Mouse (Mus musculus) granulocyte monocyte progenitor cell, adult 5-6 weeks (primary cell): ENCODE measurements at regions not wholly inside any gene's neighbourhood (a gene's known extent, or its start where the extent isn't known, plus 50 kb on each side); places are given as distances from the start of the nearest gene placed in this dataset.
"Not testable (repeated sequence)": the region's sequence is repeated elsewhere in the genome, so short reads cannot be mapped to it uniquely, and the experiment has no call there.

ENCODE experiments used
- ATAC-seq: replicated peaks from 2 replicates; pipeline ENCODE4 v1.8.0; 2016; ENCODE audit warnings: mild to moderate bottlenecking, moderate TSS enrichment, inconsistent platforms; ENCODE audit not compliant: poor library complexity, severe bottlenecking

DNA sequence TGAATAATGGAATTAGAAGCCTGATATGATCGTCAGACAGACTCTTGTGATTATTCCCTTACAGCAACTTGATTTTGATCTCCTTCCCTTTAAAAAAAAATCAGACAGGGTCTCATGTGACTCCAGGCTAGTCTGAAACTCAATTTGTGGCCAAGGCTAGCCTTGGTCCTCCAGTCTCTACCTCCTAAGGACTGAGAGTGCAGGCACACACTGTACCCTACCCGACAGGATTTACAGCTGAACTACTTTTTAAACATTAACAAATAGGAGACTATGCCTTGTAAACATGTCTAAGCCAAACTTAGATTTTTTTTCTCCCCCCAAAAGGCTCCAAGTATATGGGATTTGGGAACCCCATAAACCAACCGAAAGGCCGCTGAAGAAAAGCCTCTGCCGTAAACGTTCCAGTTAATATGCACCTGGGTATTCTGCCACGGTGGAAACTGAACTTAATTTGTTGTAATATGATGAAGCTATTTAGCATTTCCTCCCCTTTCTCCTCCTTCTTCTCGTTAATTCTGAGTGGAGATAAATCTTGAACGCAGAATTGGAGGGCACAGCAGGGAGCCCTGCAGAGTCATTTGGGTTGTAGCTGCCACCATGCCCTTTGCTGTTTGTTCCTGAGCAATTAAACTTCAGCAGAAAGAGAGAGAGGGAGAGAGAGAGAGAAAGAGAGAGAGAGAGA, 170.0 kb upstream of the Kit start:
- ATAC-seq = no peak

DNA sequence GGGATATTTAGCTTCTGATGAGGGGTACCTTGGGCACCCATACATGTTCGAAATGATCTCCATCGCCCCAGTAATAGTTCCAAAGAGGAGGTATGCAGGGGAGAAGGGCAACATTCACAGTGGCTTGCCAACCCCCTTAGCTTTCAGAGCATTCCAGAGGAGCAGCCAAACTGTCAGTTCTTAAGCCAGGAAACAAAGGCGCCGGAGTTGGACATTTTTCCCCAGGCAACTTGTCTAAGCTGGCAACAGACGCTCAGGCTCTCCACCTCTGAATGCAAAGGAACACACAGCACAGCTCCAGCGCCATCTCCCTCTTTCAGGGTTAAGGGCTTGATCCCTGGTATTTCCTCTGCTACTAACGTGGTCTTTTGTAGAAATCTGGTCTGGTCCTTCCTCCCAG, 169.2 kb upstream of the Kit start:
- ATAC-seq = no peak

- ATAC-seq = no peak
Observed at GRCm38 (mm10) chr5:75407686-75408085, 167.0 kb upstream of the Kit start.

DNA sequence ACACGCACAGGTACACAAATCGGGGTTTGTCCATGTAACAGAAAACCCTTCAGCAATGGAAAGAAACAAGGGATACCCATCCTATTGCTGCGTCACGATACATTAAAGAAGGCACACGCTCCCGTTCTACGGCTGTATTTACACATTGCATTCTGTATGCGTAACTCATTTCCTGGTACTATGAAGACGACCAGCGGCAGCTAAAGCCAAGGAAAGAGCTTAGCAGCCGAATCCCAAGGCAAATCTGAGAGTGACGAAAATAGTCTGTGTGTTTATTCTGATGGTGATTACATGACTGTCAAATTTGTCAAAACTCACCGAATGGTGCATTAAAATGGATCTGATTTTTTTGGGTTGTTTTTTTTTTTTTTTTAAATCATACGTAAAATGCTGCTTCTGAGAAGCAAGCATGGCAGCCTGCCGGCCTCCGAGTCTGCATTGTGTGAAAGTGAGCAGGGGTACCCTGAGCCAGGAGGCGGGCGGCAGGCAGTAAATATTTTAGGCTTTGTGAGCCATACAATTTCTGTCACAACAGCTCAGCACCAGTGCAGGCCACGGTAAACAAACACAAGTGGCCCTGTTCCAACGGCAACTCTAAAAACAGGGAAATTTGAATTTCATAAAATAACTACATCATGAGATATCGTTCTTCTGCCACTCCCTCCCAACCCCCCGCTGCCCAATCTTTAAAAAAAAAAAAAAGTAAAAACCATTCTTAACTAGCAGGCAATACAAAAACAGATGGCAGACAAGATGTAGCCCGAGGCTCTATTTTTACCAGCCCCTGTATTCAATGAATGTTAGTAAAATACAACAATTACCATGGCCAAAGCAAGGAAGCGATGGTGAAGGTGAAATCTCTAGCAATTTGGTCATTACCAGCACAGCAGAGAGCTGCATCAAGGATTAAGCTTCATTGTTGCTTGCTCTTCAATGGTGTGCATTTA, 164.2 kb upstream of the Kit start:
- ATAC-seq = no peak

- not testable (repeated sequence) for ATAC-seq
Observed at GRCm38 (mm10) chr5:75419282-75419681, 155.4 kb upstream of the Kit start.

GRCm38 (mm10) chr5:75432885-75433284, 141.8 kb upstream of the Kit start:
- ATAC-seq = no peak

- no peak for ATAC-seq
Observed at GRCm38 (mm10) chr5:75437924-75438323, 136.8 kb upstream of the Kit start.

GRCm38 (mm10) chr5:75444024-75444604, 130.6 kb upstream of the Kit start:
- ATAC-seq = no peak

GRCm38 (mm10) chr5:75446386-75446785, 128.3 kb upstream of the Kit start:
- no peak for ATAC-seq

DNA sequence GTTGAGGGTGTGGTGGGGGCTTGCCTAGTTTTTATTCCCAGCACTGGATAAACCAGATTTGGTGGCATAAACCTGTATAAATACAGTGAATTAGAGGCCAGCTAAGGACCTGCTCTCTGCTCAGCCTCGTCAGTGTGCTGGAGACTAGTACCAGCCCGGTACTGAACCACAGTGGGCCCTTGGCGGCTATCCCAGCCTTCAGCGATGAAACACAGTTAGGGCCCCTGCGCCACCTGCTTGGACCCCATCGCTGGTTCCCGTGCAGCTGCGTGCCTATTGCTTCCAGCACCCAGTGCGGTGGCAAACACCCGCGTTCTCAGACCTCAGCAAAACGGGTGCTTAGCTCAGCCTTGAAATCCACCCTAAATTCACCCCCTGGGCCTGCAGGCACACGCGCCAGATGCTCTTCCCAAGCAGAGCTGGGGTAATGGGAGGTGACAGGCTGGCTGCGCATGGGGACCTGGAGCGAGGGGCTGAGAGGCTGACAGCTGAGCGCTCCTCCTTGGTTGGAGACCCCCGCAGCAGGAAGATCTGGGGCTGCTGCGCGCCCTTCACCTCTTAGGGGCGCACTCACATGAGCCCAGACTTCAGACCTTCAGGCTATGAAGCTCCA, 124.7 kb upstream of the Kit start:
- no peak for ATAC-seq

- ATAC-seq = no peak
Observed at GRCm38 (mm10) chr5:75450564-75450963, 124.2 kb upstream of the Kit start.

GRCm38 (mm10) chr5:75451081-75451480, 123.6 kb upstream of the Kit start:
- no peak for ATAC-seq

- ATAC-seq = no peak
Observed at GRCm38 (mm10) chr5:75451693-75452092, 123.0 kb upstream of the Kit start.

DNA sequence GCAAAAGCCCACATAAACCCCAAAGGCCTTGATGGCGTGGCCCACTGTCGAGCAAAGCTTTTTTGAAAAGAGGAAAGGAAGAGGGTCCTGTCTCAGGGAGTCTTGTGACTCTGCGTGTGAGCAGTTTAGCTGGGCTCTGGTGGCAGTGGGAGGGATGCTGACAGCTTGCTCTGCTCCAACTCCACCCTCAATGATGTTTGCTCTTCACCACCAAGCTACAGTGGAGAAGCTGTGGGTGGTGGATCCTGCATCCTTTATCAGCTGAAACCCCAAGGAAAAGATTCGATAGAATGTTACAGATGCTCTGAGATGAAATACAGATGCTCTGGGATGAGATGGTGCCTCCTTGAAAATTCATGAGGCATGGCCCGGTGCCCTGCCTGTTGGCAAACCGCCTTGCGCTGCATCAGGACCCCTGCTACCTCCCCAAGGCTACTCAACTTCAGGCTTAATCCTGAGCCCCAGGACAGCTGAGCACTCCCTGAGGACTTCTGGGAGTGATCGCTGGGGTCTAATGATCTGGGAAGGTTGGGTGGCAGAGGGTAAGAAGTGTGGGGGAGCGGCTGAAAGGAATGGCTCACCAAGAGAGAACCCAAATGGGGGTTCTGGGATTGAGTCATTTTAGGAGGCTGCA, 120.8 kb upstream of the Kit start:
- ATAC-seq = no peak

- ATAC-seq = no peak
Observed at GRCm38 (mm10) chr5:75454961-75455541, 119.7 kb upstream of the Kit start.

- ATAC-seq = no peak
Observed at GRCm38 (mm10) chr5:75457403-75457802, 117.3 kb upstream of the Kit start.

DNA sequence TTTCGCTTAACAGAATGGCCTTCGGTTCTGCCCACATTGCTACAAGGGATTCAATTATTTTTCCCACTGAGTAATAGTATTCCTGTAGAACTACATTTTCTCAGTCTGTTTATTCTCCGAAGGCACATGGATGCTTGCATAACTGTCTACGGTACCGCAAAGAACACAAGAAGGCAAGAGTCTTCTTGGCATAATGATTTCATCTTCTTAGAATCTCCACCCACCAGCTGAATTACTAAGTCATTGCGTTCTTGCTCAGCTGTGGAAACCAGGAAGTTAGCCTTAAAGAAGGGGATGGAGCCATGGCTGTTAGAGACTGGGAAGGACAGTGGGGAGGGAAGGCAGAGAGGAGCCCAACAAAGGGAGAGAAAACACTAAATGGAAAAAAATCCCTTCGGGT, 116.4 kb upstream of the Kit start:
- no peak for ATAC-seq

- ATAC-seq = no peak
Observed at GRCm38 (mm10) chr5:75459758-75460354, 114.9 kb upstream of the Kit start.

- ATAC-seq = peak; percentile 61
Observed at GRCm38 (mm10) chr5:75460414-75461025, 114.2 kb upstream of the Kit start.
